Mouse (Mus musculus) cortical plate, adult 2 months (tissue): ENCODE results near the gene Slamf1.

Experiments
- CTCF ChIP-seq: fragments of 200-500 bp; IDR thresholded peaks from 2 replicates; pipeline ENCODE4 v1.5.1; 2011; ENCODE audit warnings: mild to moderate bottlenecking, control low read depth, low read length; ENCODE audit not compliant: insufficient read depth; ENCODE audit errors: extremely low read depth
- POLR2A ChIP-seq: fragments of 200-500 bp; IDR thresholded peaks from 2 replicates; pipeline ENCODE4 v1.6.1; 2011; ENCODE audit warnings: mild to moderate bottlenecking, low read length, control low read depth; ENCODE audit not compliant: insufficient read depth; ENCODE audit errors: extremely low read depth

- TF ChIP-seq POLR2A = no peak
- TF ChIP-seq CTCF = no peak
Observed at GRCm38 (mm10) chr1:171789407-171789806, 22.5 kb downstream of the Slamf1 start.
